Mouse (Mus musculus) testis, adult 2 months (tissue): ENCODE results near the gene Lrrc8a. TPM values are rescaled to one million over a fixed set of nuclear protein-coding genes. Genes with fewer than 3 reads are reported as not detected.
A peak's percentile ranks its signal among the peaks of the same experiment; 100 is the strongest.

Experiments
- H3K27ac ChIP-seq: fragments of 200-500 bp; 2 replicates; pipeline ENCODE4 v1.5.1; 2012; ENCODE audit warnings: low read depth, low read length; ENCODE audit not compliant: control insufficient read depth, insufficient read depth
- H3K27me3 ChIP-seq: fragments of 200-500 bp; 2 replicates; pipeline ENCODE4 v1.6.1; 2012; ENCODE audit warnings: mild to moderate bottlenecking, low read length, moderate library complexity; ENCODE audit not compliant: control insufficient read depth, insufficient read depth
- H3K36me3 ChIP-seq: fragments of 200-500 bp; 2 replicates; pipeline ENCODE4 v1.6.1; 2012; ENCODE audit warnings: mild to moderate bottlenecking, low read length; ENCODE audit not compliant: control insufficient read depth, insufficient read depth
- H3K4me1 ChIP-seq: fragments of 200-500 bp; 2 replicates; pipeline ENCODE4 v1.6.1; 2012; ENCODE audit warnings: low read length; ENCODE audit not compliant: control insufficient read depth, insufficient read depth
- H3K4me3 ChIP-seq: fragments of 200-500 bp; 2 replicates; pipeline ENCODE4 v1.5.1; 2012; ENCODE audit warnings: low read depth, mild to moderate bottlenecking, low read length, moderate library complexity, mixed read lengths; ENCODE audit not compliant: control insufficient read depth
- CTCF ChIP-seq: fragments of 200-500 bp; IDR thresholded peaks from 2 replicates; pipeline ENCODE4 v1.5.1; 2012; ENCODE audit warnings: low read depth, mild to moderate bottlenecking, inconsistent platforms, low read length, moderate library complexity; ENCODE audit not compliant: control insufficient read depth, insufficient read depth, insufficient replicate concordance
- POLR2A ChIP-seq: fragments of 200-500 bp; IDR thresholded peaks from 2 replicates; pipeline ENCODE4 v1.6.1; 2012; ENCODE audit warnings: low read depth, mild to moderate bottlenecking, inconsistent platforms, low read length, moderate library complexity; ENCODE audit not compliant: control insufficient read depth
- polyA plus RNA-seq: library from polyadenylated mRNA; depleted of rRNA; stranded (reverse); fragments of >200 nt; gene quantifications from 2 replicates; pipeline ENCODE4 v1.2.3, GENCODE M21; 2012

Lrrc8a gene
- polyA plus RNA-seq, 1 experiment, result 8.8 TPM

- H3K27ac ChIP-seq, result no peak overlapping the region
- no peak overlapping the region for H3K4me3 ChIP-seq
- H3K4me1 ChIP-seq, result no peaks in the 10 kb centered on the region
- no peaks in the 10 kb centered on the region for H3K27me3 ChIP-seq
- no peaks in the 10 kb centered on the region for H3K36me3 ChIP-seq
- TF ChIP-seq CTCF (no peak), POLR2A (no peak)
These were observed 22.8 kb upstream of the Lrrc8a start for GRCm38 (mm10) chr2:30214745-30215144.

- Histone ChIP-seq H3K4me1 (no peaks in the 10 kb centered on the region), H3K27me3 (no peaks in the 10 kb centered on the region), H3K27ac (no peak overlapping the region), H3K36me3 (no peaks in the 10 kb centered on the region), H3K4me3 (no peak overlapping the region)
- TF ChIP-seq CTCF (no peak), POLR2A (no peak)
These were observed 22.0 kb upstream of the Lrrc8a start for GRCm38 (mm10) chr2:30215493-30215892.

DNA sequence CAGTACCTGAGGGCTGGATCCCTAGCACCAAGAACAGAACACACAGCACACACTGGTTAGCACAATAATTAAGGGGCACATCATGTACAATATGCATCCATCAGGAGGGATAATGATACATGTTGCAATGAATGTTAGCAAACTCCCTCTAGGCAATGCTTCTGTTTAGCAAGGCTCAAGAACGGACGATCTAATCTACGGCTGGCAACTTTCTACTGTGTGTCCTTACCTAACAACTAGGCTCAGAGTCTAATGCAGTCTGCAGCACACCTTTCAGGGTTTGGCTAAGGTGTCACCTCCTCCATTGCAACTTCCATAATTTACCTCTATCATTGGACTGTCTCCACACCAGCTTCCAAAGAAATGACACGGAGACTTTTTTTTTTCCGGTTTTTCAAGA, 21.2 kb upstream of the Lrrc8a start:
- Histone ChIP-seq H3K36me3 (no peaks in the 10 kb centered on the region), H3K4me1 (no peaks in the 10 kb centered on the region), H3K27ac (no peak overlapping the region), H3K4me3 (no peak overlapping the region), H3K27me3 (no peaks in the 10 kb centered on the region)
- TF ChIP-seq POLR2A, result no peak

DNA sequence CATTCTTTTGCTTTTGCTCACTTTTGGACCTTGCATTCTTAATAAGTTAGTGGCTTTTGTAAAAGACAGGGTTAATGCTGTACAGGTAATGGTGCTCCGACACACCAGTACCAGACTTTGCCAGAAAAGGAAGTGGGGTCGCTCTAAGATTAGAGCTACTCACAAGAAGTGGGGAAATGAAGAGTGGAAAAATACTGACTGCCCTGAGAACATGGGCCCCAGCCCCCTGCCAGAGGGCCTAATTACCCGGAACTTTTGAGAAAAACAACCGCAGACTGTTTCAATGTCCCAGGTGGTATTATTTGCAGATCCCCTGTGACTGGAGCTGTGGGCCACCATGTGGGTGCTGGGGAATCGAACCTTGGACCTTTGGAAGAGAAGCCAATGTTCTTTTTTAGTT, 1.9 kb upstream of the Lrrc8a start:
- no peak for TF ChIP-seq POLR2A
- no peak for TF ChIP-seq CTCF
- Histone ChIP-seq H3K27ac (no peak overlapping the region), H3K4me1 (peaks cover 9% of the 10 kb centered on the region), H3K36me3 (no peaks in the 10 kb centered on the region), H3K27me3 (no peaks in the 10 kb centered on the region), H3K4me3 (no peak overlapping the region)

DNA sequence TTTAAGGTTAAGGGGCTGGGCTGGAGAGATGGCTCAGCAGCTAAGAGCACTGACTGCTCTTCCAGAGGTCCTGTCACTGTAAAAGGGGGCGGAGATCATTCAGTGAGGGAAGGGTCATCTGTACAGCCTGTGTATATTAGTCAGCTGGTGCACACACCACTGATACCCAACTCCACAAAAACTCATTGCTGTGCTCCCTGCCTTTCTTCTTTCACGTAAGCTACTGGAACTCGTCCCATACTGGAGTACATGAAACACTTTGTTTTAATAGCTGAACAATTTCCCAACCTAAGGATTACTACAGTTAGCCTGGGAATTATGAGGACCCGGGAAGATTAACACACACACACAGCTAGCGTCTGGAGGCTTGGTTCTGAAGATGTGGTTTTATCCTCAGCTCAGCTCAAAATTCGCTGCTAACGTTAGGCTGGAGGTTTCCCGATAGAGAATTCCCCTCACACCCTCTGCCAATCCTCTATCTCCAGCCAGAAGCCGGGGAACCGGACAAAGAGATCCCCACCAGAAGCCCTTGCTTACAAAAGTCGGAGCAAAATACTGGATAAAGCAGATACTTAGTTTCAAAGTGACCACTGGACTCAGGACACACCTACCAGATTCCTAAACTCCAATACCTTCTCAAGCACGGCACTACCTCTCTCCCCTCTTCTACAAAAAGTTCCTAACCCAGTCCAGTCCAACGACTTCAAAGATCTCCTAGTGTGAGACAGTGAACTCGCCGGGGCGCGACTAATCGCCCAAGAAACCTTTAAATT, 903 bp upstream of the Lrrc8a start:
- TF ChIP-seq POLR2A, result no peak
- TF ChIP-seq CTCF, result no peak
- peaks cover 9% of the 10 kb centered on the region for H3K4me1 ChIP-seq

DNA sequence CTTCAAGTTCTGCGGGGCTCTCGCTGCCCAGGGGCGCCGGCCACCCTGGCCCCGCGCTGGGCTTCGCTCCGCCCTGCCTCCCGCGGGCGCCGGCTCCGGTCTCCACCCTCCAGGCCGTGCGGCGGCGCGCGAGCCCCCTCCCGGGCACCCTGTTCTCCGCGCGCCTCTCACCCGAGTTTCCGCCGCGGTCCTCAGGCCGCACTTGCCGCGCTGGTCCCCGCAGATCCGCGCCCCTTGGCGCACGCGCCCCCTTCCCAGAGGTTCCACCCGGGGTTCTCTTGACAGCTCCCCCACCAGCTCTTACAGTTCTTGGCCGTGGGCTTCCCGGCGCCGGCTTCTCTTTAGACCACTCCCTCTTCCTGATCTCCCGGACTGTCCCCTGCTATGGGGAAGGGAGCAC, 366 bp downstream of the Lrrc8a start:
- H3K4me1 ChIP-seq, result peaks cover 9% of the 10 kb centered on the region
- no peaks in the 10 kb centered on the region for H3K36me3 ChIP-seq
- no peaks in the 10 kb centered on the region for H3K27me3 ChIP-seq
- H3K4me3 ChIP-seq, result peak overlapping the region; percentile 85
- peak; percentile 8; the same call in 1 of the 2 replicates for TF ChIP-seq POLR2A
- TF ChIP-seq CTCF, result no peak
- peak overlapping the region; percentile 79 for H3K27ac ChIP-seq

More for the DNA sequence above, 903 bp upstream of the Lrrc8a start:
- Histone ChIP-seq H3K27ac (peak overlapping the region; percentile 91), H3K27me3 (no peaks in the 10 kb centered on the region), H3K4me3 (peak overlapping the region; percentile 85), H3K36me3 (no peaks in the 10 kb centered on the region)

GRCm38 (mm10) chr2:30238906-30239465, 1.5 kb downstream of the Lrrc8a start:
- Histone ChIP-seq H3K27me3 (no peaks in the 10 kb centered on the region), H3K36me3 (no peaks in the 10 kb centered on the region; the same call in 1 of the 2 replicates), H3K4me1 (peaks cover 11% of the 10 kb centered on the region), H3K4me3 (no peak overlapping the region), H3K27ac (no peak overlapping the region)
- no peak for TF ChIP-seq POLR2A
- no peak for TF ChIP-seq CTCF

- Histone ChIP-seq H3K27ac (no peak overlapping the region), H3K27me3 (no peaks in the 10 kb centered on the region), H3K4me3 (no peak overlapping the region), H3K4me1 (peaks cover 11% of the 10 kb centered on the region), H3K36me3 (no peaks in the 10 kb centered on the region; the same call in 1 of the 2 replicates)
- TF ChIP-seq CTCF (no peak), POLR2A (no peak)
These were observed 2.3 kb downstream of the Lrrc8a start for GRCm38 (mm10) chr2:30239777-30240176.
